ENCODE assay signal across 7 mouse cellular contexts in the genomic region with DNA sequence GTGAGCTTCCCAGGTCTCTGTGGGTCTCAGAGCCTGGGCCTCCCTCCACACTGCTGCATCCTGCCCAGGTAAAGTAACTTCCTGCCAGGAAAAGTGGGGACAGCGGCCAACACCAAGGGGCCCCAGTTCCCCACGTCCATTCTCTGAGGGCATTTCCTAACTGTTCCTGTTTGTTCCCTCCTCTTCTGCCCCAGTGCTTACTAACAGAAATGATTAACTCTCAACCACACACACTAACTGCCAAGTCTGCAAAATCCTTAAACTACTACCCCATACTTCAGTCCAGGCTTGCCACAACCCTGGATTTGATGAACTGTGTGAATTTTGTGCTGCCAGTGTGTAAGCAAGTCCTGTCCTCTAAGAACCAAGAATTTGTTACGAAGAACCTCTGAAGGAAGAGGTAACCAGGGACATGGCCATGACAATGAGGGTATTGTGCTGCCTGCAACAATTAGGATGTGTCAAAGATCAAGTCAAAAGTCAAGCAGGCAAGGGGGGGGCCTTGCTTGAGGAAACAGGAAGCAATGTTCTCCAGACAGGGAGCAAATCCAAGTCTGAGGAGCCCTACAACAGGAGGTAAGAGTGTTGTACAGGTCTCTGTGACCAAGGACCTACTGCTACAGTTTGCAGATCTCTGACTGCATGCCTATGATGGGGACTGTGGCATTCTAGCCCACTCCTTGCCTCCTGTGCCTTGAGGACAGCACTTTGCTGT. TPM values are rescaled to one million over a fixed set of nuclear protein-coding genes. Genes with fewer than 3 reads are reported as not detected.
DNase-seq lines count a peak whose midpoint lies in the region; ATAC-seq and TF ChIP-seq lines count a peak whose summit lies in the region.

No protein-coding gene starts in this region.

- no peak overlapping the region for H3K4me2 ChIP-seq in forebrain, embryonic 16.5 days (ENCODE audit: low read length)
- H3K4me2 ChIP-seq in kidney, postnatal 0 days (ENCODE audit: low read length), result peak overlapping the region; percentile 27; the same call in 1 of the 2 replicates

- TF ChIP-seq CTCF in left cerebral cortex, adult 2 months (IDR thresholded peaks at IDR 0.05), result no peak
- no peak for TF ChIP-seq CTCF in kidney, postnatal 0 days (IDR thresholded peaks at IDR 0.05; ENCODE audit: low read depth)

- intact Hi-C loops in left cerebral cortex, adult 2 months (cut with DNase I), result no loop called here
- intact Hi-C loops in left cerebral cortex, postnatal 25 days (cut with DNase I), result no loop called here

- ATAC-seq in forebrain, embryonic 16.5 days, result peak; percentile 37
- peak; percentile 67 for ATAC-seq in kidney, postnatal 0 days (replicated peaks; ENCODE audit: low FRiP score, low read depth)

- no peak overlapping the region for H3K9ac ChIP-seq in forebrain, embryonic 16.5 days (replicated peaks; ENCODE audit: low read depth, low read length)
- 0 out of 2 replicates have a peak overlapping the region, but pooled peaks have one; percentile 18 for H3K9ac ChIP-seq in kidney, postnatal 0 days (ENCODE audit: low read depth, low read length)

- H3K9me3 ChIP-seq in forebrain, embryonic 16.5 days (ENCODE audit: control insufficient read depth, low read length), result no peaks in the 10 kb centered on the region
- H3K9me3 ChIP-seq in kidney, postnatal 0 days (replicated peaks; ENCODE audit: low read length), result no peaks in the 10 kb centered on the region

- H3K27me3 ChIP-seq in forebrain, embryonic 16.5 days (replicated peaks; ENCODE audit: control insufficient read depth, insufficient read depth, low read length), result no peaks in the 10 kb centered on the region
- no peaks in the 10 kb centered on the region for H3K27me3 ChIP-seq in kidney, postnatal 0 days (ENCODE audit: insufficient read depth, low read length)

- peak overlapping the region; percentile 13 for H3K27ac ChIP-seq in left cerebral cortex, adult 2 months
- H3K27ac ChIP-seq in forebrain, embryonic 16.5 days (ENCODE audit: low read length), result 0 out of 2 replicates have a peak overlapping the region, but pooled peaks have one; percentile 17
- peak overlapping the region; percentile 92 for H3K27ac ChIP-seq in kidney, postnatal 0 days

- no peak for DNase-seq in left cerebral cortex, adult 2 months (ENCODE audit: extremely low spot score in 1 of 2, low spot score in 2 of 2)
- DNase-seq in left cerebral cortex, postnatal 25 days (ENCODE audit: low spot score in 2 of 2), result no peak
- DNase-seq in kidney, postnatal 0 days (ENCODE audit: low spot score), result peak; percentile 58
- peak; percentile 25 for DNase-seq in naive thymus-derived CD4-positive, alpha-beta T cell, adult 2 months (ENCODE audit: low read depth)
- no peak for DNase-seq in frontal cortex, postnatal 25 days (ENCODE audit: low spot score in 2 of 2)
- DNase-seq in neural tube, embryonic 10.5 days (ENCODE audit: extremely low spot score, low spot score), result no peak

- H3K4me3 ChIP-seq in left cerebral cortex, adult 2 months, result no peak overlapping the region
- H3K4me3 ChIP-seq in forebrain, embryonic 16.5 days (replicated peaks; ENCODE audit: low read length), result no peak overlapping the region
- no peak overlapping the region for H3K4me3 ChIP-seq in kidney, postnatal 0 days (replicated peaks; ENCODE audit: low read depth, low read length)

- WGBS in forebrain, embryonic 16.5 days, result 55% methylated on average over 3 of the region's 3 CpGs
- 40% methylated on average over 3 of the region's 3 CpGs for WGBS in kidney, postnatal 0 days

- peaks cover 13% of the 10 kb centered on the region for H3K4me1 ChIP-seq in forebrain, embryonic 16.5 days (replicated peaks; ENCODE audit: control insufficient read depth, insufficient read depth, low read length)
- peaks cover 79% of the 10 kb centered on the region for H3K4me1 ChIP-seq in kidney, postnatal 0 days (replicated peaks; ENCODE audit: insufficient read depth, low read length)

- no peaks in the 10 kb centered on the region for H3K36me3 ChIP-seq in forebrain, embryonic 16.5 days (ENCODE audit: control insufficient read depth, insufficient read depth)
- no peaks in the 10 kb centered on the region for H3K36me3 ChIP-seq in kidney, postnatal 0 days (ENCODE audit: insufficient read depth, low read length)

RNA-seq across cellular contexts. Expression of a gene that starts 35.3 kb away (rescaled TPM):
- total RNA-seq in left cerebral cortex, adult 2 months (2021), result 10 to 100 TPM; 50.2 to 52.1 TPM
- total RNA-seq in left cerebral cortex, postnatal 25 days (2021), result 10 to 100 TPM; 58.1 to 61.8 TPM
- 90.0 and 102 TPM in 2 replicates for polyA plus RNA-seq in forebrain, embryonic 16.5 days (2015; fragmentation: Nextera tagmentation; extraction: Ambion mirVana)
- 93.4 and 102 TPM in 2 replicates for polyA plus RNA-seq in kidney, postnatal 0 days (2015; fragmentation: Nextera tagmentation; extraction: Ambion mirVana)

RNA-seq across cellular contexts. Expression of a gene that starts 38.2 kb away (rescaled TPM):
- total RNA-seq in left cerebral cortex, adult 2 months (2021), result 1 to 10 TPM; 5.8 to 6.7 TPM
- total RNA-seq in left cerebral cortex, postnatal 25 days (2021), result 1 to 10 TPM; 2.9 to 4.4 TPM
- 1.2 and 1.7 TPM in 2 replicates for polyA plus RNA-seq in forebrain, embryonic 16.5 days (2015; fragmentation: Nextera tagmentation; extraction: Ambion mirVana)
- 0.72 and 1.0 TPM in 2 replicates for polyA plus RNA-seq in kidney, postnatal 0 days (2015; fragmentation: Nextera tagmentation; extraction: Ambion mirVana)

Comparison
In these comparisons a context has a peak if more than half of its experiments do, and no peak if none do; other contexts are left out.
1. DNase-seq: peak in kidney, postnatal 0 days (single experiment) and naive thymus-derived CD4-positive, alpha-beta T cell, adult 2 months (single experiment); none in left cerebral cortex, adult 2 months (0 of 2), left cerebral cortex, postnatal 25 days (0 of 2), frontal cortex, postnatal 25 days (0 of 2) and neural tube, embryonic 10.5 days (single experiment).
2. H3K27ac ChIP-seq: peak in every context shown above with its lines; median percentile 92 in kidney, postnatal 0 days; 17 in forebrain, embryonic 16.5 days; 13 in left cerebral cortex, adult 2 months.